Mouse (Mus musculus) induced T-regulatory cell, adult 2 months (primary cell): ENCODE results near the gene Lasp1.
A peak's percentile ranks its signal among the peaks of the same experiment; 100 is the strongest.

Experiments used
- DNase-seq: peaks from one replicate; pipeline ENCODE4 v3.0.0-alpha.2; 2012; ENCODE audit warnings: low read depth

Lasp1 gene

DNA sequence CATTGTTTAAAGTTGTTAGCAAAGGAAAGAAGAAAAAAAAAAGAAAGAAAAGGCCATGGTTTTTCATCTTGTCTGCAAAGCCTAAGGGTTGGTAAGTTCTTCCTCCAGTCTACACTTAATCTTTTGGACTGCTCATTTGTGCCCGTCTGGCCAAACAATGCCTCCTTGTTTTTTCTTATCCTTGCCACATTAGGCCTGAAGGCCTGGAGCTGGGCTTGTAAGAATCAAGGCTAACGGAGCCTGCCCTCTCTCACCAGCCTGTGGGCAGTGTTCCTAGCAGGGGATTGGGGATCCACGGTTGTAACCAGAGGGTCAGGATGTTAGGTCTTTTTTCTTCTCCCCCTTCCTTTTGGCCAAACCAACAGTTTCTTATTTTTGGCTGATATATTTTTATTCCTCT, 12.2 kb downstream of the Lasp1 start:
- no peak for DNase-seq

DNA sequence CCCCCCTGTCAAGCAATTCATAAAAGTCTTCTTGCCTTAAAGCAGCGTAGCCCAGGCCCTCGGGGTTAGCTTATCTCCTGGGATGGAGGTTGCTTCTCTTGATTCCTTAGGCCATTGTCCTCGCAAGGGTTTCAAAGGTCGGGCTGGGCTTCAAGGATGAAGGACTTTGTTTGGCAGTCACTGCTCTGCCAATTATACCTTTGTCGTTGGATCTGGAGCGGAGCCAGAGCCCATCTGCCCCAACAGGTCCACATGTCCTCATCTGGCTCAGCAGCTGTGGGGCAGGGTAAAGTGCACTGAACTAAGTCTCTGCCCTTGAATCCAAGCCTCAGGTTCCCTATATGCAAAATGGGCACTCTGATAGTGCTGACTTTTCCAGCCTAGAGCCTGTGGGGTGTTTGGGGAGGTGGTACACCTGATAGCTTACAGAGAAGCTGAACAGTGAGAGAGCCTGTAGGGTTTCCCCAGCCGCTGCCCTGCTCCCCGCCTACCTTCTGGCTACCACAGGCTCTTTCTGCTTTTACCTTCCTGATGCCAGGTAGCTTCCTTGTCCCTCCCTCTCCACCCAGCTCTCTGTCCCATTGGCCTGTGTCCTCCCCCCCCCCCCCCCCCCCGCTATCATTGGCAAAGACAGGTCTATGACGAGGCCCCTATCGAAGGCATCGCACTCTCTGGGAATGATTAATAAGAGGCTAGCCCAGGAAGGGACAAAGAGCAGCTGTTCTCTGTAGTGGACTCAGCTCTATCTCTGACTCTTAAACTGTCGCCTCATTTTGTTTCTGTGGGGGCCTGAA, 13.0 kb downstream of the Lasp1 start:
- no peak for DNase-seq

DNA sequence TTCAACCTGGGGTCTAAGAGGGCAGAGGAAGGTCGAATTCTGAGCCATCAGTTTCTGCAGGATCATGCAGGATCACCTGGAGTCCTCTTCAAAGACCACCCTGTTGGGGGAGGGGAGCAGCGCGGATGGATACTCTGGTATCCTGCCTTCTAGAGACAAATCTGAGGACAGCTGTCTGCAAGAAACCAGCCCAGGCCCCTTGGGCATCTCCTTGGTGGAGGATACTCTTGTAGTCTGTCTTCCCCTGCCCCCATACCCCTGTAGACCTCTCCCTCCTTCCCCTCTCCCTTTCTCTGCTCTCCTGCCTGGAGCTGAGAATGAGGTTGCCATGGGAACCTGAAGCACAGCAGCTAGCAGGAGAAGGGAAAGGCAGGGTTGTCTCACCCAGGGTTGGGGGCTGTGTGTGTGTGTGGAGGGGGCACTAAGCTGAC, 13.7 kb downstream of the Lasp1 start:
- DNase-seq, result no peak

DNA sequence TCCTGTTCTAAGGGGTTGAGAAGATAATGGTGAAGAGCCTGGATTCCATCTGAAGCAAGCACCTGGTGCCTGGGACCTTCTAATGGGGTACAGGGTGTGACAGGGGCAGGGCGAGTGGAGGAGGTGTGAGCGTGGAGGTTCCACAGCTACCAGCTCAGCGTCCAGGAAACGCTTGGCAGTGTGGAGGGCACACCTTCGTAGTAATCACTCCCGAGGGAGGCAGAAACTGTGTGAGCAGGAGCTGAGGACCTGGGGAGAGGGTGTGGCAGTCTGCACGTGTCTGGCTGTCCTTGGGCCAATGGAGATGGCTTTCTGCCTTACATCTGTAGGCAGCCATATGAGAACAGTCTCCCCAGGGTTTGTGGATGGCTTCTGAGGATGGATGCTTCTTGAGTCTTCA, 14.3 kb downstream of the Lasp1 start:
- DNase-seq, result no peak

DNA sequence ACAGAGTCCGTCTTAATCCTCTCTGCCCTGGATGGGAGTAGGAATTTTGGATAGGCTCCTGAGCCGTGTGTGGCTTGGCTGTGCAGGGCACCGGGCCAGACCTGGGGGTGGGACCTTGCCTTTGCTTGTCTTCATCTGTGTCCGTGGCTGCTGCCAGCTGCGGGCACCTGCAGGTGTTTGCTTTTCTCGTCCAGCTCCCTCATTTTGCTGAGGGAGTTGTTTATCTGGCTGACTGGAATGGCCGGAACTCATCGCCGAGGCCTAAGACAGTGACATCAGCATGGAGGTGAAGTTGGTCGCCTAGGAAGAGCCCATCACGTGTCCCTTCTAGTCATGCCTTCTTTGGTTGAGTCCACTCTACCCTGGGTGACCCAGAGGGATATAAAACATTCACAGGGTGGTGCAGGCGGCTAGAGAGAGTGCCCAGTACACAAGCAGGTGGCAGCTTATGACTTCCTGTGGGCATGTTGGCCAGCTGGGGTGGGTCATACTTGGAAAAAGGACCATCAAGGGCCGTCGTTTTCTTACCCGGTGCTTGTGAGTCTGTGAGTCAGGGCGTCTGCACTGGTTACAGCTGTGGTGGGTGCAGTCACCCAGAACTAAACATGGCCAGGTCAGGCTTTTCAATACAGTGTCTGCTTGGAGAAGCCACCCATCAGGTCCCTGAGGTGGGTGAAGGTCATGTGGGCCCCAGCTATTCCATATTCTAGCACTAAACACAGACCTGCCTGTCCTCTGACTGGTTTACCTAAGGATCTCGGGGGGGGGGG, 15.1 kb downstream of the Lasp1 start:
- no peak for DNase-seq

DNA sequence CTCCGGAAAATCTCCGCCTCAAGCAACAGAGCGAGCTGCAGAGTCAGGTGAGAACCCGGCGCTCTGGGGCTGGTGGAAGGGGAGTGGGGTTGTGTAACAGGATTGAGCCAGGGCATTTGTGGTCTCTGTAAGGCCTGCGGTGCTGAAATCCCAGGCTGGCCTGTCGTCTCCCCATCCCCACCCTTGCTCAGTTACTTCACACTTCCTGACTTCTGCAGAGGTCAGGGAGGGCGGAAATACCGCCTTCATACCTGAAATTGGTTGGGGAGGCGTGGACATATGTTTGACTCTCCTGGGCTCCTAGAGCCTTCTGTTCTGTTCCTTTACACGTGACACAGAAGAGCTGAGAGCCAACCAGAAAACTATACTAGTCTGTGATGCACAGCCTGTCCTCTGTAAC, 16.9 kb downstream of the Lasp1 start:
- DNase-seq, result no peak

DNA sequence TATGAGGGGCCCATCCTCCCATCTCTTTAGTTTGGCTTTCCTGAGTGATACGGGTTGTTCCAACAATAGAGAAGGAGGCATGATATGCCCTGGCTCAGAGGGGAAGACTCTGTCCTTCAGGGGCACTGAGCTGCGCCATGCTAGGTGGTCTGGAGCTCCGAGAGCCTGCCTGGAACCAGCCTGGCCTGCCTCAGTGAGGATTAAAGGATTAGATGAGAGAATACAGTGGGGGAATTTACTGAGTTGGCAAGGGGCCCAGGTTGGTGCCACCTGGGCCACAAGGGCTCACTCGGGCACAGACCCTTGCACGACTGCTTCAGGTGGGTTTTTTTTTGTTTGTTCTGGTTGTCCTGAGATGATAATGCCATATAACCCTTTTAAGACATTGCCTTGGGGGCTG, 17.4 kb downstream of the Lasp1 start:
- DNase-seq, result no peak

DNA sequence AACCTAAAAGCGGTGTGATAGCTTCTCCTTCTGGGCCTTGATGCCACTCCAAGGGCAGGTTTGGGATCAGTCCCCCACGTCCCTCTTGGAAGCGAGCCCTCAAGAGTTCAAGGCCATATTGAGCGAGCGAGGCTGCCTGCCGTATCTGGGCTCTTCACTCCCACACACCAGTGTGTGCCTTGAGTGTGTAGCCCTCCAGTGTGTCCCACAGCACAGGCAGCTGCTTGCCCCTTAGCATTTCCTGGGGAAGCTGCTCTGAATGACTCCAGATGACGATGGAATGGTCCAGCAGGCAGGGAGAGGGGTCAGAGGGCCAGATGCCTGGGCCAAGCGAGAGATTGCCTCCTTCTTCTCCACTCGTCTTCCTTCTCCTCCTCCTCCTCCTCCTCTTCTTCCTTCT, 18.1 kb downstream of the Lasp1 start:
- DNase-seq, result no peak

DNA sequence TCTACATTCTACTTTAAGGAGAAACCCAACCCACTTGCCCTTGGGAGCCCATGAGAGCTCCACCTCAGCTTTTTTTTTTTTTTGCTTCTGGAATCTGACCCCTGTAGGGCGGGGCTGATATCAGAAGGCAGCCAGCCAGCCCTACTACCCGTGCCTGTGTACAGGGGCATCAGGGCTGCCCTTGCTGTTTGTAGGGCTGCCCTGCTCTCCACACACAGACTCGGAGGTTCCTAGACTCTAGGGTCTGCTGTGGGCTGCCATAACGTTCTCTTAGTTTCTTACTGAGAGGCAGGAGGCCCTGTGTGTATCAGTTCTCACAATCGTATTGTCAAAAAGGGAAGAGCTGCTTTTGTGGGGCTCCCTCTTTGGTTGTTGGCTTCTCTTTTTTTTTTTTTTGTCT, 18.6 kb downstream of the Lasp1 start:
- DNase-seq, result no peak

DNA sequence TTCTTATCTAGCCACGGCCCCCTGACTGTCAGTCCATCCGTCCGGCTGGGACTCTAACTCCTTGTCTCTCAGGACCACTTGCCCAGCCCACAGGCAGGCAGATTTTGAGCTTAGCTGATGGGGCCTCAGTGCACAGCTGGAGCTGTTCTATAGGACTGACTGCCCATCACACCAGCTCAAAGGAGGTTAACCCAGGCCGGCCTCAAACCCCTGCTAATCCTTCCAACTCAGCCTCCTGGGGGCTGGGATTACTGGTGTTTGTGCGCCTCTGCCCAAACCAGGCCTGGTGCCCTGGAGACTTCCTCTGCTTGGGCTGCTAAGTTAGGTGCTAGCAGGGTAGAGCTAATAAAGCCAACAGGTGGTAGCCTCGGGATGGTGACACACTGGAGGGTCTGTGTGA, 19.2 kb downstream of the Lasp1 start:
- no peak for DNase-seq

DNA sequence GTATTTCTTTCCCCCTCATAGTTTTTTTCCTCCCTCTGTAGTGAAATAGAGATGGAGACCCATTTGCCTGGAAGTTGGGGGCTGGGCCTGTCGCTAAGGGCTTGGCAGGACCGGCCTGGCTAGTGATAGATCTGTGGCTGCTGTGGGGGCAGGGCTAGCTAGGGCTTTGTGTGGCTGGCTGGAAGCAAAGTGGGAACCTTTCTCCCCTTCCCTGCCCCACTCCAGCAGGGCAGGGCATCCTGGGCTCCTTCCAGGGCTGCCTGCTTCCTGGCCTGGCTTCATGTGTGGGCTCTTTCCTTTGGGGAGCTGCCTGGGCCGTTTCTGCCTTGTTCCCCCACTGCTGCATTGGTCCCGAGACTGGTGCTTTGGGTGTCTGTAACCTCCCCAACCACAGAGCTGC, 19.8 kb downstream of the Lasp1 start:
- DNase-seq, result no peak

DNA sequence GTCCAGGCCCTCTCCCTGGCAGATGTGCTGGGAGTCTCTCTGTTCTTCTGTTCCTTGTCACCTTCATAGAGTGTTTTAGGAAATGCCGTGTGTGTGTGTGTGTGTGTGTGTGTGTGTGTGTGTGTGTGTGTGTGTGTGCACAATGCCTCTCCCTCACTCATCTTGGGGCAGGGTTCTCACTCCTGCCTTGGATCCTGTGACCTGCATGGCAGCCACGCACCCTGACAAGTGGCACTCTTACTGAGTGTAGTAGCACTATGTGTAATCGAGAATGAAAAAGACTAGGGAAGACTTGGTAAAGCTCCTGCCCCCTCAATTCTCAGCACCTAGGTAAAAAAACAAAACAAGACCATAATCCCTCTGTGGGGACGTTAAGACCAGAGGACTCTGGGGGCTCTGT, 20.3 kb downstream of the Lasp1 start:
- no peak for DNase-seq

DNA sequence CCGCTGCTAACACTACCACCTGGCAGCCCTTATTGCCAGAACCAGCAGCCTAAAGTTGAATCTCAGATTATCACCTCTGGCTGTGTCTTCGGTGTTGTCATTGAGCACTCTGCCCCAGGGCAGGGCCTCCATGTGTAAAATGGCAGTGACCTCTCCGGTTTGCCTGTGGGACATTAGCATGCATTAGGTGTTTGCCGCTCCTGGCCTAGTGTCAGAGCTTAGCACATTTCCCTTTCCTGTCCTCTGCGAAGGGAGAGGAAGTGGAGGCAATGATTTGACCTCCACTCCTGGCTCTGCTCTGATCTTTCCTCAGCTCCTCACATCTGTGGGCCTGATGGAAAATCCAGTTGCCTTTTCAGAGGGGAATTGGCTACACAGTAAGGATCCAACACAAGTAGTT, 21.1 kb downstream of the Lasp1 start:
- no peak for DNase-seq

DNA sequence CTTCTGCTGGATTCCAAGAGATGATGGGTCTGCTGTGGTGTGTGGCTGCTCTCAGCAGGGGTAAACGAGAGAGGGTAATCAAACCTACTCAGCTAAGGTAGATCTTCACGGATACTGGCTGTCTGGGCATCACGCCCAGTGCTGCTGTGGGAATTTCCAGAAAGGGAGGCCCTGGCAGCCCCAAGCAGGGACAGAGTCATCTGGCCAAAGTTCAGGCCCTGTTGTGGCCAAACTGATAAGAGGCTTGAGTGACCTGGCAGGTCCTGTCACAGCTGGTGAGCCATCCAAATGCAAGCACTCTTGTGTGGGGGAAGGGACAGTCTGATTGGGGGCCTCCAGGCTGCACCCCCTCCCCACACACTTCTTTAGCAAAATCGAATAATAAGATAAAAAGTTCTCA, 22.0 kb downstream of the Lasp1 start:
- DNase-seq, result peak; percentile 45

DNA sequence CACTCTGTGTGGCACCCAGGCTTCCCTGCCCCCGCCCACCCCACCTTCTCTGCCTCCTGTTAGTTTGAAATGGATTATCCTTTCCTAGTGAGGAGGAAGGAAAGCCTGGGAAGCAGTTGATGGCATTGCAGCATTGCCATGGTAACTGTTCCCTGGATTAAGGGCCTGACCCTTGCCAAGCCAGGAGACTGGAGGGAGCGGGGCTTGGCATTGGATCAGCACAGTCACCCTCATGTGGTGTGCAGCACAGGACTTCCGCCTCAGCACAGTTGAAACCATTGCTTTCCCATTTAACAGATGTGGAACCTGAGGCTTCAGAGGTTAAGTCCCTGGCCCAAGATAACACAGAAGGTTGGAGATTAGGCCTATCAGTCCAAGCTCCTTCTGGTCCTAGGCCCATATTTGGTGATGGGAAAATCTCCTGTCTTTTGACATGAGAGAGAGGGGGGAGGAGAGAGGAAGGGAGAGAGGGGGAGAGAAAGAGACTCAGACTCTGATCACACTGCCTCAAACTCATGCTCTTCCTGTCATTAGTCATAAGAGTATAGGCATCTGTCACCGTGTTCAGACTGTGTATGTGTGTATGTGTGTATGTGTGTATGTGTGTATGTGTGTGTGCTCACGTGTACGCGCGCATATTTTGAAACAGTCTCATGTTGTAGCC, 22.7 kb downstream of the Lasp1 start:
- DNase-seq, result peak; percentile 76

DNA sequence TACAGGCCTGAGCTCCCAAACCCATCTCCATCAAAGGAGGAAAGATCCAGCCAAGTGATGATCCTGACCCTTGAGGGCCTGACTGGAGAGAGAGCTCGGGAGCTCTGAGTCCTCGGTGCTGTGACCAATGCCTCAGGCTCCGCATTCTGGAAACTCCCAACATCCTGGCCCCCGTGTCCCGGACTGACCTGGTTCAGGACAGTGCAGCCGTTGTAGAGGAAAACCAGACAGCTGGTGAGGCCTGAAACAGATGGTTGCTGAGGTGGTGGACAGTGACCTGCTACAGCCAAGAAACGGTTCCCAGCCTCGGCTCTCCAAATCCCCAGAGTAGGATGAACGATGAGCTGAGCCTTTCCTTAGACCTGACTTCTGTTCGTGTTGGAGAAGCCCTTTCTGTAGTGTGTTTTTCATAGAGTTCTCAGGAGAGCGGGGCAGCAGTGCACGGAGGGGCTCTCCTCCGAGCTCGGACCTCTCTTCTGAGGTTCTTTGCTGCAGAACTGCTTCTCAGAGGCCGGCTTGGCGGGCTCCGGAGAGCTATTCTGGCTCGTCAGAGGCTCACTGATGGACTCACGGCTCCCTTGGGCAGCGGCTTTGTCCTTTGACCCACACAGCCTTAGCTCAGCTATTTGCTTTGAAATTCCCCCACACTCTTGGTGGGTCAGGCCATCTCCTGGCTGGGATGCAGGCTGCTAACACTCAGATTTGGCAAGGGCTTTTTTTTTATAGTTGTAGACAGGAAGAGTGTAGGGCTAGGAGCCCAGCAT, 24.2 kb downstream of the Lasp1 start:
- DNase-seq, result no peak

DNA sequence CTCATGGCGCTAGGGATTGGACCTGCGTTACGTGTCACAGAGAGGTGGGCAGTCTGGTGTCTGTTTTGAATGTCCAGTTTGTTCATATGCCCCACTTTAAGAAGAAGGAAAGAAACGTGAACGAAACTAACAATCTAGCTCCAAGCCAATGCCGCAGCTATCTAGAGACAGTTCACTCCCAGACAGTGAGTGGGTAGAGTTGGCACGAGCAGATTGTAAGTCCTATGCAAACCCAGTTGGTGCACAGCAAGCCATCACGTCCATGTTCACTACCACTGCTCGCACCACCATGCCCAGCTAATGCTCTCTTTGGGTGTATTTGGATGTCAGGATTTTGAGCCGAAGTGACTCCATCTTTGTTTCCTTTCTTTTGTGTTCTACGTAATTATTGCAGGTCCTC, 25.4 kb downstream of the Lasp1 start:
- DNase-seq, result no peak

DNA sequence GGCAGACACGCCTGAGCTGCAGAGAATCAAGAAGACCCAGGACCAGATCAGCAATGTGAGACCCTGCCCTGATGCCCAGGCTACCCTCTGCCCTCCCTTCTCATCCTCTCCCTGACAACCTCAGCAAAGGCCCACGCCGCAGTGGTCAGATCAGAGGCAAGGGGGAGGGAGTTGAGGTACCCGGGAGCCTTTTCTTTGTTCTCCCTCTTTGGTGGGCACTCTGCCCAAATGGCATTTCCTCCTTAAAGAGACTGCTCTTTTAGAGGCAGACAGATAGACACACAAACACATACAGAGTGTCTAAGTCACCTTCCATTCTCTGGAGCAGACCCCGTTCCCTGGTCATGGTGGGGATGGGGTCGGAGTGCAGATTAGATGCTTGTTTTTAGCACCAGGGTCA, 26.1 kb downstream of the Lasp1 start:
- DNase-seq, result no peak

DNA sequence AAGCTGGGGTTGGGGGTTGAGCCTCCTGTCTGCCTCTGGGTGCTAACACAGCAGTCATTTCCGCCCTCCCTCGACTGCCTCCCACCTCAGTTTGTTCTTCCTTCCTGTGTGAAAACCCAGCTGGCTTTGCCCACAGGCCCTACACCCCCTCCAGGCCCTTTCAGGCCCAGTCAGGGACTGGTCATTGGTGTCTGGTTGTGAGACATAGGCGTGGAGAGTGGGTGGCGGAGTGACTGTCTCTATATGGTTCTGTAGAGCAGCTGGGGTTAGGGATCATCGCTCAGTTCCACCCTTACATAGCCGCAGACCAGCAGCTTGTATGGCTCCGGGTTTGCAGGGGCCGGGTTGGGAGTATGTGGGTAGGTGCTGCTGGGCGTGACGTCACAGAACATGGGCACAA, 26.5 kb downstream of the Lasp1 start:
- DNase-seq, result peak; percentile 85

DNA sequence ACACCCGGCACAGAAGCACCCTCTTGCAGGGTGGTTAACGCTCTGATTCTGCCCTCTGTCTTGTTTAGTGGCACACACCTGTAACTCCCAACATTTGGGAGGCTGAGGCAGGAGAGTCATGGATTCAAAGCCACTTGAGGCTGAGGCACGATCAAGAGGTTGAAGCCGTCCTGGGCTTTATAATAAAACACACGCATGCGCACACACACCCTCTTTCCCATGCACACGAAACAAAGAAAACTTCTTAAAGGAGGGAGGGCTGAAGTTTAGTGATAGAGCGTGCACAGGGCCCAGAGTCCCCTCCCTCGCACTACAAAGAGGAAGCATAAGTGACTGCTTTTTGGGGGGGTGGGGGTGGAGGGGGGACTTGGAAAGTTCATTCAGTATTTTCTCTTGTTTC, 27.2 kb downstream of the Lasp1 start:
- DNase-seq, result peak; percentile 40

DNA sequence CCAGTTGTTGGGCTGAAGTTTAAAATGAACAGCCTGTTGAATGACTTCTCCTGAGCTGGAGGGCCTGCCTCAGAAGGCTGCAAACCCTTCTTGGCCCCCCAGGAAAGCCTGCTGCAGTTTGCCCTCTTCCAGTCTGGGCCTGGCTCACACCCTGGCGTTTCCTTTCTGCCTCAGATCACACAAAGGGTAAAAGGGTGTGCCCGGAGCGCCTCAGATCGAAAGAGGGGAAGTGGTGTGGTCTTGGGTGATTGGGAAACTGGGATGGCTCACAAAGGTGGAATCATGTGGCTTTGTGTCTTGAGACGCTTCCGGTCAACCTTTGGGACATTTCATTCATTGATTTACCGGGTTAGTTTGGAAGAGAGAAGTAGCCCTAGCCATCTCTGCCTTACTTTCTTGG, 27.6 kb downstream of the Lasp1 start:
- DNase-seq, result no peak

DNA sequence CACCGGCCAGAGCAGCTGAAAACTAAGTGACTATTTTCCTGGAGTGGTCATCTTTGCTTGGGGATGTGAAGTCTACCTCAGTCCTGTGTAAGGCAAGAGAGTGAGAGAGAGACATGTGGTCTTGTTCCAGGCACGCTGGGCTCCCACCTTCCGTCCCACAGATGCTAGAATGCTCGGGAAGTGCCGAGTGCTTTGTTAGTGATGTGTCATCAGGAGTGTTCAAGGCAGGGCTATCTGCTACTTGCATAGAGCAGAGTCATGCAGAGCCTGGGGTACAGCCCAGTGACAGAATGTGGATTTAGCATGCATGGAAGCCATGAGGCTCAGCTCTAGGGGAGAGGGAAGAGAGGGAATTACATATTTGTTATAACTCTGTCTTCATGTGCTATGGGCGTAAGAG, 28.9 kb downstream of the Lasp1 start:
- DNase-seq, result no peak
